Mouse (Mus musculus) adrenal gland, adult 8-10 months (tissue): Measurements from ENCODE around the gene Syce3. TPM values are rescaled to one million over a fixed set of nuclear protein-coding genes. Genes with fewer than 3 reads are reported as not detected.

Experiments used
- DNase-seq: peaks from one replicate; pipeline ENCODE4 v3.0.0; 2022
- total RNA-seq, 4 experiments: library from RNA; stranded (reverse); gene quantifications; 2 replicates each; pipeline ENCODE4 v1.2.4; 2022

Gene Syce3
- total RNA-seq, 4 experiments from 2014 or later = not detected

GRCm38 (mm10) chr15:89372536-89372935 lies 37.8 kb downstream of the Syce3 start:
- DNase-seq = no peak

GRCm38 (mm10) chr15:89372068-89372467 lies 38.2 kb downstream of the Syce3 start:
- DNase-seq = no peak

- no peak for DNase-seq
Observed at GRCm38 (mm10) chr15:89365141-89365551, 45.2 kb downstream of the Syce3 start.

- DNase-seq = no peak
Observed at GRCm38 (mm10) chr15:89363051-89363450, 47.3 kb downstream of the Syce3 start.

- DNase-seq = no peak
Observed at GRCm38 (mm10) chr15:89358784-89359183, 51.5 kb downstream of the Syce3 start.

DNA sequence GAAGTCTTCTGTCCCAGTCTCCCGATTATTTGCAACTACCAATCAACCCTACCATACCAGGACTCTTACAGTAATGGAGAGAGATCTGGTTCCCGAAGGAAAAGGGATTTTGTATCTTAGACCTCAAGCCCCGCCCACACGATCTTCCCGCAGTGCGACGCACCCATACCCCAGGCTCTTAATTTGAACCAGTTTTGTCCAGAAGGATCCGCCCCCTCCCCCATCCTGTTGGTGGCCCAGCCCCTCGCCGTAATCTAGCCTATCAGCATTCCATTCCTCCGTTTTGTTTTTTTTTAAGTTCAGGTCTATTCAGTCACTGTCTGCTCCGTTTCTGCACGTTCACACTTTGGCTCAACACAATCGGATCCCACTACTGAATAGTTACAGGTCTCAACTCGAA lies 53.9 kb downstream of the Syce3 start:
- DNase-seq = peak; percentile 45

- peak; percentile 94 for DNase-seq
Observed at GRCm38 (mm10) chr15:89355241-89356187, 54.8 kb downstream of the Syce3 start, which contains the start of the genes Lmf2 and Ncaph2. Lmf2 (minus strand) TSS chr15:89355659. Ncaph2 (plus strand) TSS chr15:89355719.

DNA sequence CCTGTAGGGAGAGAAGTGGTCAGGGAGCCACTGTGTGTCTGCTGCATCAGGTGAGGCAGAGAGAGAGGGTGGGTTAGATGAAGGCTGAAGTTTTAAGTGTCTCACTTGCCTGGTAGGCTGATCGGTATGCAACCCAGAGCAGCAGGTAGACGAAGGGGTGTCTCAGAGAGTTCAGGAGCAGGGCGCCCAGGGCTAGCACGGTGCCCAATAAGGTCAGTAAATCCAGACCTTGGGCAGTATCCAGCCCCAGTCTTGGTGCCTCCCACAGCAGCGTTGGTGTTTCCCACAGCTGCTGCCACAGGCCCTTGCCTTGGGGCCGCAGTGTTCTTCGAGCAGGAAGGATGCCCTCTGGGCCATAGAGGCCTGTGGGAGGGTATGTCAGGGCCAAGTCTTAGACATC lies 55.8 kb downstream of the Syce3 start:
- no peak for DNase-seq

DNA sequence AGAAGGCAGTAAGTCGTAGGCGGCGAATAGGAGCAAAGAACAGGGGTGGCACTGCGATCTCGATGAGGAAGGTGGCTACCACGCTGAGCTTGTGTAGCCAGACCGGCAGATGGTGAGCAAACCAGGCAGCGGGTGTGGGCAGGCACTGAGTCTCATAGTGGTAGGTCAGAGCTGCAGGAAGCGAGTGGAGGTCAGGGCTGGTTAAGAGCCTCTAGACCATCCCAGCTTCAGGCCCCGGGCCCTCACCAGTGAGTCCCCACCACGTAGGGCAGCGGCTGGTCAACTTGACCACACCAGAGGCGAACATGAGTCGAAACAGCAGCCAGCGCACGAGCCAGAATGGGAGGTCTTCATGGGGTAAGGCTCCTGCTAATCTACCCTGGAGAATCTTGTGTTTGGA lies 56.5 kb downstream of the Syce3 start:
- no peak for DNase-seq

GRCm38 (mm10) chr15:89352795-89353194 lies 57.5 kb downstream of the Syce3 start:
- no peak for DNase-seq

GRCm38 (mm10) chr15:89352054-89352453 lies 58.2 kb downstream of the Syce3 start:
- DNase-seq = no peak

DNA sequence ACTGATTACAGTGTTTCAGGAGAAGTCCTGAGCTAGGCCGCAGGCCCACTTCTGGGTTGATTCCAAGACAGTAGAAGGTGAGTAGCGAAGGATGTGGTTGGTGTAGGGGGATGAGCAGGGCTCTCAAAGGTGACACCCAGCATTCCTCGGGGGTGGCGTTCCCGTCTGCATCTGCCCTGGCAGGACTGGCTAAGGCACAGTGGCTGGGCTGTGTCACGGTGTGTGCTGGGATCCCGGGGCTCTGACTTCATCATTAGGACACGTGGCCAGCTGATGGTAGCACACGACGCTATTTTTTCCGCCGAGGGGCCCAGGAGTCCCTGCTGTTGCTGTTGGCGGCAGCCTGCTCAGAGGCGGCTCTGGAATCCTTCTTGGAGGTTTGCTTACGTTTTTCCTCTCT lies 59.0 kb downstream of the Syce3 start:
- no peak for DNase-seq

GRCm38 (mm10) chr15:89350447-89350846 lies 59.9 kb downstream of the Syce3 start:
- DNase-seq = no peak

- DNase-seq = no peak
Observed at GRCm38 (mm10) chr15:89343325-89343724, 67.0 kb downstream of the Syce3 start.

DNA sequence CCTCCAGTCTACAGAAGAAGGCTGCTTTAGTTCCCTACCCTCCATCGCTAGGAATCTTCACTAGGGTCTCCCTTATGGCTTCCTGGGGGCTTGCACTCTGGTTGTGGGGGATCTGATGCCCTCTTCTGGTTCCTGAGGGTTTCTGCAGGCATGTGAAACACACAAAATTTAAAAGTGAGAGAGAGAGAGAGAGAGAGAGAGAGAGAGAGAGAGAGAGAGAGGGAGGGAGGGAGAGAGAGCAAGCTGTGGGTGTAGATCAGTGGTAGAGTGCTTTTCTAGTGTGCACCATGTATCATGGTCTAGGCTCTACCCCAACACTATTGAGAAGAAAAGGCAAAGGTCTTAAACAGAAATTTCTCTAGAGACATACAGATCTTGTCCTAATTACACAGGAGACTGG lies 68.6 kb downstream of the Syce3 start:
- no peak for DNase-seq

Other genes starting within 250 kb of the Syce3 start
- gene Plxnb2, start 229.7 kb downstream of the Syce3 start, total RNA-seq = 100 to 1,000 TPM; 153 to 177 (median 157) TPM
- gene Dennd6b, start 214.0 kb downstream of the Syce3 start, total RNA-seq = 10 to 100 TPM in 1 of 4 experiments, 1 to 10 TPM in 3; 6.9 to 13.2 (median 8.9) TPM
- 10 to 100 TPM; 46.8 to 89.2 (median 66.8) TPM for gene Ppp6r2, start 198.9 kb downstream of the Syce3 start, total RNA-seq
- gene Sbf1, start 95.2 kb downstream of the Syce3 start, total RNA-seq = 100 to 1,000 TPM in 2 of 4 experiments, 10 to 100 TPM in 2; 90.8 to 127 (median 101) TPM
- not detected for gene Adm2, start 87.8 kb downstream of the Syce3 start, total RNA-seq
- gene Miox, start 76.1 kb downstream of the Syce3 start, total RNA-seq = 1 to 10 TPM in 2 of 4 experiments, not detected in 2; 1.4 TPM
- gene Lmf2, start 54.8 kb downstream of the Syce3 start, total RNA-seq = 10 to 100 TPM; 44.4 to 57.5 (median 48.6) TPM
- 10 to 100 TPM; 79.1 to 93.1 (median 87.8) TPM for gene Ncaph2, start 54.8 kb downstream of the Syce3 start, total RNA-seq
- gene Sco2, start 36.7 kb downstream of the Syce3 start, total RNA-seq = 10 to 100 TPM; 18.7 to 28.6 (median 24.6) TPM
- under 1 TPM; 0.22 to 0.73 (median 0.51) TPM for gene Tymp, start 33.5 kb downstream of the Syce3 start, total RNA-seq
- gene Odf3b, start 31.2 kb downstream of the Syce3 start, total RNA-seq = under 1 TPM; 0.34 to 0.73 (median 0.43) TPM
- gene Klhdc7b, start 25.6 kb downstream of the Syce3 start, total RNA-seq = under 1 TPM in 1 of 4 experiments, not detected in 3; 0.09 TPM
- 10 to 100 TPM in 3 of 4 experiments, 1 to 10 TPM in 1; 6.3 to 68.6 (median 53.1) TPM for gene Cpt1b, start 15.4 kb upstream of the Syce3 start, total RNA-seq
- gene C730034F03Rik, start 19.1 kb upstream of the Syce3 start, total RNA-seq = 1 to 10 TPM; 1.1 to 2.3 (median 1.9) TPM
- gene Gm44502, start 19.2 kb upstream of the Syce3 start, total RNA-seq = 1 to 10 TPM in 2 of 4 experiments, not detected in 2; 1.2 to 1.5 TPM
- gene Chkb, start 19.4 kb upstream of the Syce3 start, total RNA-seq = 10 to 100 TPM; 47.0 to 76.2 (median 66.7) TPM
- 10 to 100 TPM; 14.3 to 19.0 (median 15.0) TPM for gene Mapk8ip2, start 43.4 kb upstream of the Syce3 start, total RNA-seq
- 10 to 100 TPM; 16.9 to 32.5 (median 21.6) TPM for gene Arsa, start 66.9 kb upstream of the Syce3 start, total RNA-seq
- 10 to 100 TPM; 29.1 to 61.2 (median 42.8) TPM for gene Shank3, start 89.1 kb upstream of the Syce3 start, total RNA-seq
- 1 to 10 TPM in 1 of 4 experiments, under 1 TPM in 3; 0.17 to 1.4 (median 0.71) TPM for gene Acr, start 157.8 kb upstream of the Syce3 start, total RNA-seq
- 10 to 100 TPM in 3 of 4 experiments, 1 to 10 TPM in 1; 9.4 to 20.8 (median 15.1) TPM for gene Rabl2, start 181.4 kb upstream of the Syce3 start, total RNA-seq